Mouse (Mus musculus) liver, postnatal 0 days (tissue): Measurements from ENCODE around the gene Dpf1.

ENCODE experiments used
- CTCF ChIP-seq: sonication (generic); IDR thresholded peaks from 2 replicates; pipeline ENCODE4 v1.5.1; 2016; ENCODE audit warnings: antibody characterized with exemption, low read depth
- EP300 ChIP-seq: IDR thresholded peaks from 2 replicates; pipeline ENCODE4 v1.6.1; 2016; ENCODE audit warnings: antibody characterized with exemption, low read depth, mild to moderate bottlenecking

DNA sequence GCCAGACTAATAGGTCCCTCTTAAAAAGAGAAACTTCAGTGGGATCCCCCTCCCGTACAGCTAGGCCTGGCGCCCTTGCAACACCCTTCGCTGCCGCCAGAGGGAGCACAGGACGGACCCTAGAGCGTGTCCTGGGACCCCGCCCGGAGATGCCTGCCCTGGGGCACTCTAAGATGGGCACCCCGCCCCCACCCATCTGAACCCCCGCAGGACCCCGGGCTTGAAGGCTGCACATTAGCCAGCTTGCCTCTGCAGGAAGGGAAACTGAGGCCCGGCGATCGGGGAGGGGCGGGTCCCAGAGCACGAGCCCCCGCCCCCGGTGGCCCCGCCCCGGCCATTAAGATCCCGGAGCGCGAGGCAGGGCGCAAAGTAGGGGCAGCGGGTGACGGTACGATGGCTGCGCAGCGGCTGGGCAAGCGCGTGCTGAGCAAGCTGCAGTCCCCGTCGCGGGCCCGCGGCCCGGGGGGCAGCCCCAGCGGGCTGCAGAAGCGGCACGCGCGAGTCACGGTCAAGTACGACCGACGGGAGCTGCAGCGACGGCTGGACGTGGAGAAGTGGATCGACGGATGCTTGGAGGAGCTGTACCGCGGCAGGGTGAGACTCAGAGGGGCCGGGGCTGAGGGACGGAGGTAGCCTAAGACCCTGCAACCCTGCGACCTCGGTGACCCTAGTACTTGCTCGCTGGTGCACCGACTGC is 14.7 kb upstream of the Dpf1 start, which contains the start of gene Ppp1r14a:
- TF ChIP-seq CTCF, result peak; percentile 79
- no peak for TF ChIP-seq EP300
